Mouse (Mus musculus) spleen, adult 2 months (tissue): ENCODE data around the gene Tmem186. TPM values are rescaled to one million over a fixed set of nuclear protein-coding genes. Genes with fewer than 3 reads are reported as not detected.

Experiments used
- DNase-seq, 2 experiments: peaks; one replicate each; pipeline versions ENCODE4 v3.0.0 to v3.0.0-alpha.2; 2012 to 2021; ENCODE audit warnings: low spot score in 2 of 2, low read depth in 1 of 2
- H3K27ac ChIP-seq: fragments of 200-500 bp; 2 replicates; pipeline ENCODE4 v1.5.1; 2012; ENCODE audit warnings: low read length, inconsistent platforms; ENCODE audit not compliant: insufficient read depth
- H3K27me3 ChIP-seq: fragments of 200-500 bp; 2 replicates; pipeline ENCODE4 v1.6.1; 2012; ENCODE audit warnings: mild to moderate bottlenecking, moderate library complexity, low read length, inconsistent platforms; ENCODE audit not compliant: control insufficient read depth, insufficient read depth
- H3K36me3 ChIP-seq: fragments of 200-500 bp; 2 replicates; pipeline ENCODE4 v1.6.1; 2012; ENCODE audit warnings: mild to moderate bottlenecking, low read length, inconsistent platforms; ENCODE audit not compliant: control insufficient read depth, insufficient read depth
- H3K4me1 ChIP-seq: fragments of 200-500 bp; 2 replicates; pipeline ENCODE4 v1.6.1; 2011; ENCODE audit warnings: inconsistent platforms; ENCODE audit not compliant: control insufficient read depth, insufficient read depth, insufficient read length
- H3K4me3 ChIP-seq: fragments of 200-500 bp; 2 replicates; pipeline ENCODE4 v1.5.1; 2011; ENCODE audit warnings: mild to moderate bottlenecking, inconsistent platforms; ENCODE audit not compliant: insufficient read depth, insufficient read length; ENCODE audit errors: extremely low read depth
- CTCF ChIP-seq: fragments of 200-500 bp; IDR thresholded peaks from 2 replicates; pipeline ENCODE4 v1.5.1; 2011; ENCODE audit warnings: mild to moderate bottlenecking, inconsistent platforms; ENCODE audit not compliant: insufficient read depth, insufficient read length, insufficient replicate concordance; ENCODE audit errors: extremely low read depth
- POLR2A ChIP-seq: fragments of 200-500 bp; IDR thresholded peaks from 2 replicates; pipeline ENCODE4 v1.6.1; 2011; ENCODE audit warnings: low read depth, low read length, inconsistent platforms
- WGBS: fragments of 180-500 bp; shearing (Covaris S2); methylation state at CpG from one replicate; pipeline ENCODE4 v1.1.7; 2018; 5-methylcytosine and 5-hydroxymethylcytosine counted together
- polyA plus RNA-seq: library from polyadenylated mRNA; depleted of rRNA; stranded (reverse); fragments of >200 nt; gene quantifications from 2 replicates; pipeline ENCODE4 v1.2.3, GENCODE M21; 2012

The Tmem186 gene
- polyA plus RNA-seq, 1 experiment: 9.7 TPM

DNA sequence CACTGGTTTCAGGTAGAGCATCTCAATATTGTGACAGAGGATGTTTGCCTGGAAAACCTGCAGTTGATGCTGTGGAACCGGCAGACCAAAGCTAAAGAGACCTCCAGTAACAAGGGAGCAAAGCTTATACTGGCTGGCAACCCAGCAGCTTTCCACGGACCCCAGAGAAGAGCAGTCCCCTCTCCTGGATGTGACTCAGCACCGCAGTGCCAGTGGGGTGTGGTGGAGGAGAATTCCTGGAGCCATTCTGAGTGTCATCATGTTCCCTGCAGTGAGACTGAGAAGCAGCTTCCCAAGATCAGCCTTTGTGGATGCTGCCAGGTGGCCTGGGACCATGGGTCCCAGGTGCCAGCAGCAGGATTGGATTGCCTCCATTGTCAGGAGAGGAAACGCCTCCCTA is 24.5 kb downstream of the Tmem186 start:
- no peak for DNase-seq
- Histone ChIP-seq H3K4me3 (no peak overlapping the region), H3K27me3 (no peaks in the 10 kb centered on the region), H3K27ac (peak overlapping the region; percentile 30; the same call in 1 of the 2 replicates), H3K4me1 (no peaks in the 10 kb centered on the region), H3K36me3 (no peaks in the 10 kb centered on the region)
- no peak for TF ChIP-seq POLR2A
- 82% methylated on average over 4 of the region's 4 CpGs for WGBS

DNA sequence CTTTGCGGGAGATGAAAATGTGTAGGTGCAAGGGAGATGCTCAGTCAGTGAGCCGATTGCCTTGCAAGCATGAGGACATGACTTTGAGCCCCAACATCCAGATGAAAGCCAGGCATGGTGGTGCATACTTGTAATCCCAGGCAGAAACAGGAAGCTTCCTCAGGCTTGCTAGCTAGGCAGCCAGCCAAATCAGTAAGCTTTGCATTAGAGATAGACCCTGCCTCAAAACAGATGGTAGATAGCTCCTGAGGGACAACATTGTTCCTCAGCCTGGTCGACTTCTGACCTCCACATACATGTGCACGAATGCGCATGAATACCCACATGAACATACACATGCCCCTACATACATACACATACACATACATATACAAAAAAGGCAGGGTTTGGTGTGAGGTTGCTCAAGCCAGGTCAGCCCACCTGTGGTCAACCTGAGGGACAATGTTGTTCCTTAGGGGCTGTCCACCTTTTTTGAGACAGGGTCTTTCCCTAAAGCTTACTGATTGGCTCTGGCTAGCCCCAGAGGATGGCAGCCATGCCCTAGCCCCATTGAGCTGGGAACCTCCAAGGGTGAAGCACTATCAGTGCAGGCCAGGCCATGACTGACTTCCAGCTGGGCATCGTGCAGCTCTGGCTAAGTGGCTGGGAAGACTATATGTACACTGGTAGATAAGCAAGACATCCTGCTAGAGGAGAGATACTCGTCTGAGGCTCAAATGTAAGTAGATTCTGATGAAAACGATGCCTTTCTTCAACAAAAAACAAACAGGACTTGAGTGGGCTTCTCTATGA is 25.1 kb downstream of the Tmem186 start:
- no peaks in the 10 kb centered on the region for H3K4me1 ChIP-seq
- TF ChIP-seq POLR2A: no peak
- no peak for DNase-seq
- peak overlapping the region; percentile 30; the same call in 1 of the 2 replicates for H3K27ac ChIP-seq
- no peaks in the 10 kb centered on the region for H3K27me3 ChIP-seq
- H3K36me3 ChIP-seq: no peaks in the 10 kb centered on the region
- H3K4me3 ChIP-seq: no peak overlapping the region
- 81% methylated on average over 8 of the region's 8 CpGs for WGBS

DNA sequence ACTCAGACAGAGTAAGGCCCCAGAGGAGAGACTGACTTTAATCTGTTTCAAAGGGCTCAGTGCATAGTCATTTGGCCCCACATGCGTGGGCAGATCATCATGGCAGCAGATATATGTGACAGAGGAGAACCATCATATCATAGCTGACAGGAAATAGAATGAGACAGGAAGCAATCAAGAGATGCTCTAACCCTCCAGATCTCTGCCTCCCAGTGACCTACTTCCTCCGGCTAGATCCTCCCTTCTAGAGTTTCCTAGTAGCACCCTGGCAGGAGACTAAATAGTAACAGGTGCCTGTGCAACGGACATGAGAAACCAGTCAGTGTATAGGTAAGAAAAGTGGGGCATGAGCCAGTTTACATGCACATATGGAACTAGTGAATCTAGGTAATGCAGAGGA is 27.1 kb downstream of the Tmem186 start:
- Histone ChIP-seq H3K27me3 (no peaks in the 10 kb centered on the region), H3K36me3 (no peaks in the 10 kb centered on the region), H3K4me1 (no peaks in the 10 kb centered on the region), H3K27ac (no peak overlapping the region), H3K4me3 (no peak overlapping the region)
- TF ChIP-seq CTCF: no peak
- TF ChIP-seq POLR2A: no peak
- WGBS: 62% methylated on average over 3 of the region's 3 CpGs
- no peak for DNase-seq

DNA sequence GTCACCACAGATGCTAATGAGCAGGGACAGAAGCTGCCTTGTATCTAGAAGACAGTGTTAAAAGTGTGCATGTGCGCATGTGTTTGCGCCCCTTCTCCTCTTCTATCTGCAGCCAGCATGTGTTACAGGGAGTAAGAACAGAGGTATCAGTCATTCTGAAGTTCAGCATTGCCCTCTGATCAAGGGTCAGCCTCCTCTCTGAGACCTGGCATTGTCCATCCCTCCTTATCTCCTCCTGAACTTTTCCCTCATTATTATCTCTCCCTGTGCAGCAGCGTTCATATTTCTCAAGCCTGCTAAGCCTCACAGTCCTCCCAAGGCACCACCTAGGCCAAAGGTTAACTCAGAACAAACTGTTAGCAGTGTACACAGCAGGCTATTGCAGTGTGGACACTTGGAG is 33.7 kb downstream of the Tmem186 start:
- Histone ChIP-seq H3K4me1 (no peaks in the 10 kb centered on the region), H3K27ac (no peak overlapping the region), H3K27me3 (no peaks in the 10 kb centered on the region), H3K4me3 (no peak overlapping the region), H3K36me3 (no peaks in the 10 kb centered on the region)
- WGBS: 82% methylated on average over 3 of the region's 3 CpGs
- TF ChIP-seq POLR2A: no peak
- no peak for TF ChIP-seq CTCF
- DNase-seq: no peak

DNA sequence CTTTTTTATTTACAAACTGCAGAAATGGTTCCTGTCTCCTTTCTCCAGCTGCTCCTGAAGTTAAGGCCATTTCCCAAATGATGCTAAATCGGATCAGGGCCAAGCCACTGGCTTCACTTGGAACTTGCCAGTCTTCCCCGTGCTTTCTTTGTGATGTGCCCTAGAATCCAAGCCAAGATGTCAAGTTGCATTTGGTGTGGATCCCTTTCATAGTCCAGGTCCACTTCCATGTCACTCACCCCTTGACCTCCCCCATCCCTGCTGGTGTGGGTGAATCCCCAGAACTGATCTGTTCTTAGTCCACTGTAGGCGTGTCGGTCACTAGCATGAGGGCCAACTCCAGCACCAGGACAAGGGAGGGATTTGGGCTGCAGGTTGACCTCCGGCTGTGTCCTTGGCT is 40.0 kb downstream of the Tmem186 start:
- Histone ChIP-seq H3K27ac (no peak overlapping the region), H3K36me3 (no peaks in the 10 kb centered on the region), H3K4me1 (no peaks in the 10 kb centered on the region), H3K4me3 (no peak overlapping the region), H3K27me3 (no peaks in the 10 kb centered on the region)
- no peak for TF ChIP-seq POLR2A
- no peak for TF ChIP-seq CTCF
- no peak for DNase-seq
- WGBS: 85% methylated on average over 5 of the region's 5 CpGs

DNA sequence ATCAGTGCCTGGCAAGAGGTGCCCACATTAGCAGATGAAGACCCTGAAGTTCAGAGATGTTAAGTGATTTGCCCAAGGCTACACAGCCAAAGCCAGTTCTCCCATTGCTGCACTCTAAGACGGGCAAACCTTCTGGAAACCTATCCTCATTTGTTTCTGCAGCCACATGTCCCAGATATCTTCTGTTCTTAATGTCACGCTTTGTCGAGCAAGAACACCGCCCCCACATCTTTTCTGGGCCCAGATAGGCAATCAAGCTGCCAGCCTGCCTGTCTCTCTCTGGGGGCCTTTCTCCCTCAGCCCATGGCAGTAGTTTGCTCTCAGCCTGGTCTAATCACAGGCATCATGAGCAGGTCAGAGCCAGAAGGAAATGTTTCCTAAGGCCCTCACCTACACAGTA is 41.2 kb downstream of the Tmem186 start:
- DNase-seq: no peak
- H3K4me3 ChIP-seq: no peak overlapping the region
- no peak overlapping the region for H3K27ac ChIP-seq
- no peaks in the 10 kb centered on the region for H3K4me1 ChIP-seq
- TF ChIP-seq CTCF: no peak
- TF ChIP-seq POLR2A: no peak
- 89% methylated on average over 4 of the region's 4 CpGs for WGBS
- H3K36me3 ChIP-seq: no peaks in the 10 kb centered on the region
- no peaks in the 10 kb centered on the region for H3K27me3 ChIP-seq

DNA sequence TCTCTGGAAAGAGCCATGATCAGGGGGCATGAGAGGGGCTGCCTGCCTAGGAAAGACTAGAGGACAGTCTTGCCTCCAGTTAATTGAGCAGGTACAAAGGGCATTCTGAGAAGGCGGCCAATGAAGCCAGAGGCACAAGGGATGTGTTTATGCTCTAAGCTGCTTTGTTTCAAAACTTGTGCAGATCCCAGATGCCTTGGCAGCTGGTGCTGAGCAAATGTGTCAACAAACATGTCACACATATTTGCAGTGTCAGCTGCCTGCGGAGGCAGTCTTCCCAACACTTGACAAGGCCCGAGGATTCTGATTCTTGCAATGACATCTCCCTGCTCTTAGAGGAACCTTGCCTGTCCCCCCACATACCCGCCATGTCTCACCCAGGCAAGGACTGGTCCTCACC is 42.1 kb downstream of the Tmem186 start:
- 71% methylated on average over 4 of the region's 4 CpGs for WGBS
- Histone ChIP-seq H3K4me3 (no peak overlapping the region), H3K4me1 (no peaks in the 10 kb centered on the region), H3K36me3 (no peaks in the 10 kb centered on the region), H3K27me3 (no peaks in the 10 kb centered on the region), H3K27ac (no peak overlapping the region)
- TF ChIP-seq POLR2A (no peak), CTCF (no peak)
- DNase-seq: no peak
